Comparison of ENCODE assay signal across 20 mouse cellular contexts in genomic region chr12:84297851-84298250, GRCm38 (mm10). TPM values are rescaled to one million over a fixed set of nuclear protein-coding genes. Genes with fewer than 3 reads are reported as not detected.
DNase-seq lines count a peak whose midpoint lies in the region; ATAC-seq and TF ChIP-seq lines count a peak whose summit lies in the region.
"Had no signal": no experiment of that assay in that cellular context is flagged by ENCODE, and none has a peak within 500 bp of the region (broad histone marks: within the 10 kb centered on the region; RNA-seq: fewer than 3 reads in every experiment).

No protein-coding gene starts in this region.

- no peak overlapping the region for H3K9ac ChIP-seq in kidney, embryonic 15.5 days
- H3K9ac ChIP-seq: embryonic facial prominence, embryonic 12.5 days; forebrain, embryonic 13.5 days; forebrain, embryonic 15.5 days had no signal

- peak; percentile 75 for DNase-seq in heart, adult 11 months
- DNase-seq in heart, embryonic 10.5 days (ENCODE audit: low spot score), result no peak
- peak; percentile 82 for DNase-seq in gastrocnemius, adult 2 months
- peak; percentile 17 for DNase-seq in gastrocnemius, postnatal 10 days
- DNase-seq in gastrocnemius, postnatal 25 days, result peak; percentile 38
- no peak for DNase-seq in frontal cortex, postnatal 10 days (ENCODE audit: low spot score in 2 of 2)
- no peak for DNase-seq in cerebellum, postnatal 36 days
- DNase-seq: adrenal gland, adult 2 months; adrenal gland, postnatal 10 days; adrenal gland, postnatal 25 days; cerebellum, adult 11 months; cerebellum, adult 18-20 months; cerebellum, adult 8-10 months; cerebellum, adult 9-11 months; cerebellum, postnatal 14 days had no signal

- no peak overlapping the region for H3K4me2 ChIP-seq in kidney, embryonic 15.5 days
- H3K4me2 ChIP-seq: embryonic facial prominence, embryonic 12.5 days; forebrain, embryonic 13.5 days; forebrain, embryonic 15.5 days had no signal

- TF ChIP-seq CTCF in gastrocnemius, adult 2 months (IDR thresholded peaks at IDR 0.05), result no peak

- H3K4me3 ChIP-seq in heart, embryonic 10.5 days, result no peak overlapping the region
- no peak overlapping the region for H3K4me3 ChIP-seq in gastrocnemius, adult 2 months
- no peak overlapping the region for H3K4me3 ChIP-seq in kidney, embryonic 15.5 days (replicated peaks)
- H3K4me3 ChIP-seq: embryonic facial prominence, embryonic 10.5 days; embryonic facial prominence, embryonic 12.5 days; forebrain, embryonic 13.5 days; forebrain, embryonic 15.5 days had no signal

- WGBS in heart, embryonic 10.5 days, result 88% methylated on average over 6 of the region's 6 CpGs
- WGBS in kidney, embryonic 15.5 days, result 92% methylated on average over 6 of the region's 6 CpGs

- peaks cover 93% of the 10 kb centered on the region for H3K36me3 ChIP-seq in heart, embryonic 10.5 days
- peaks cover 61% of the 10 kb centered on the region for H3K36me3 ChIP-seq in kidney, embryonic 15.5 days

- intact Hi-C loops in gastrocnemius, adult 2 months (cut with DNase I), result no loop called here

- H3K4me1 ChIP-seq in heart, embryonic 10.5 days, result no peaks in the 10 kb centered on the region
- H3K4me1 ChIP-seq in kidney, embryonic 15.5 days, result no peaks in the 10 kb centered on the region
- H3K4me1 ChIP-seq: embryonic facial prominence, embryonic 10.5 days; embryonic facial prominence, embryonic 12.5 days; forebrain, embryonic 13.5 days; forebrain, embryonic 15.5 days had no signal

- no peak for ATAC-seq in kidney, embryonic 15.5 days (replicated peaks; ENCODE audit: low FRiP score)
- ATAC-seq: forebrain, embryonic 13.5 days; forebrain, embryonic 15.5 days had no signal

- H3K27ac ChIP-seq in heart, embryonic 10.5 days, result no peak overlapping the region
- no peak overlapping the region for H3K27ac ChIP-seq in gastrocnemius, adult 2 months
- no peak overlapping the region for H3K27ac ChIP-seq in kidney, embryonic 15.5 days
- H3K27ac ChIP-seq: embryonic facial prominence, embryonic 10.5 days; embryonic facial prominence, embryonic 12.5 days; forebrain, embryonic 13.5 days; forebrain, embryonic 15.5 days had no signal

- no peaks in the 10 kb centered on the region for H3K27me3 ChIP-seq in heart, embryonic 10.5 days (ENCODE audit: insufficient read depth, poor library complexity, severe bottlenecking)
- no peaks in the 10 kb centered on the region for H3K27me3 ChIP-seq in kidney, embryonic 15.5 days
- H3K27me3 ChIP-seq: embryonic facial prominence, embryonic 12.5 days; forebrain, embryonic 13.5 days; forebrain, embryonic 15.5 days had no signal

- no peaks in the 10 kb centered on the region for H3K9me3 ChIP-seq in heart, embryonic 10.5 days
- no peaks in the 10 kb centered on the region for H3K9me3 ChIP-seq in kidney, embryonic 15.5 days (replicated peaks)
- H3K9me3 ChIP-seq: embryonic facial prominence, embryonic 10.5 days; embryonic facial prominence, embryonic 12.5 days; forebrain, embryonic 13.5 days; forebrain, embryonic 15.5 days had no signal

RNA-seq across cellular contexts. Expression of gene Ptgr2, which starts 12.8 kb away (rescaled TPM):
- polyA plus RNA-seq in heart, embryonic 10.5 days (2016; fragmentation: Nextera tagmentation; extraction: Ambion mirVana), result 52.7 and 79.6 TPM in 2 replicates
- total RNA-seq in gastrocnemius, adult 2 months (2021), result 10 to 100 TPM; 56.3 to 98.8 TPM
- total RNA-seq in gastrocnemius, postnatal 10 days (2021), result 10 to 100 TPM; 65.1 to 68.1 TPM
- total RNA-seq in gastrocnemius, postnatal 25 days (2021), result 10 to 100 TPM; 78.4 to 80.6 TPM
- 25.4 and 26.7 TPM in 2 replicates for polyA plus RNA-seq in kidney, embryonic 15.5 days (2015; fragmentation: Nextera tagmentation; extraction: Ambion mirVana)

RNA-seq across cellular contexts. Expression of gene Zfp410, which starts 18.8 kb away (rescaled TPM):
- 67.0 and 77.1 TPM in 2 replicates for polyA plus RNA-seq in heart, embryonic 10.5 days (2016; fragmentation: Nextera tagmentation; extraction: Ambion mirVana)
- total RNA-seq in gastrocnemius, adult 2 months (2021), result 10 to 100 TPM; 21.2 to 24.9 TPM
- total RNA-seq in gastrocnemius, postnatal 10 days (2021), result 10 to 100 TPM; 21.6 to 25.8 TPM
- total RNA-seq in gastrocnemius, postnatal 25 days (2021), result 10 to 100 TPM; 15.9 to 17.8 TPM
- 77.8 and 79.4 TPM in 2 replicates for polyA plus RNA-seq in kidney, embryonic 15.5 days (2015; fragmentation: Nextera tagmentation; extraction: Ambion mirVana)

Comparison
In these comparisons a context has a peak if more than half of its experiments do, and no peak if none do; other contexts are left out.
1. DNase-seq: peak in heart, adult 11 months (single experiment), gastrocnemius, adult 2 months (single experiment), gastrocnemius, postnatal 10 days (single experiment) and gastrocnemius, postnatal 25 days (single experiment); none in heart, embryonic 10.5 days (single experiment), frontal cortex, postnatal 10 days (0 of 2) and cerebellum, postnatal 36 days (0 of 2).